Mouse (Mus musculus) layer of hippocampus, adult 18-20 months (tissue): ENCODE measurements around the gene Kdr. TPM values are rescaled to one million over a fixed set of nuclear protein-coding genes. Genes with fewer than 3 reads are reported as not detected.
A peak's percentile ranks its signal among the peaks of the same experiment; 100 is the strongest.

Experiments used
- DNase-seq, 2 experiments: peaks; one replicate each; pipeline ENCODE4 v3.0.0; 2022; ENCODE audit warnings: low spot score in 2 of 2
- long read RNA-seq: library from polyadenylated mRNA; stranded (forward); transcript quantifications from one replicate; pipeline ENCODE4 v2.0.0, GENCODE M21; 2021
- total RNA-seq, 2 experiments: library from RNA; stranded (reverse); gene quantifications; 2 replicates each; pipeline ENCODE4 v1.2.3; 2021

The Kdr gene
- 1 to 10 TPM; 4.4 to 6.4 TPM for total RNA-seq
- long read RNA-seq, full-length matches to known transcripts: 2 of 2 reads
- long read RNA-seq, partial matches to known transcripts: 0 of 2 reads
- long read RNA-seq, other reads (novel, unspliced or antisense): 0 of 2 reads

DNA sequence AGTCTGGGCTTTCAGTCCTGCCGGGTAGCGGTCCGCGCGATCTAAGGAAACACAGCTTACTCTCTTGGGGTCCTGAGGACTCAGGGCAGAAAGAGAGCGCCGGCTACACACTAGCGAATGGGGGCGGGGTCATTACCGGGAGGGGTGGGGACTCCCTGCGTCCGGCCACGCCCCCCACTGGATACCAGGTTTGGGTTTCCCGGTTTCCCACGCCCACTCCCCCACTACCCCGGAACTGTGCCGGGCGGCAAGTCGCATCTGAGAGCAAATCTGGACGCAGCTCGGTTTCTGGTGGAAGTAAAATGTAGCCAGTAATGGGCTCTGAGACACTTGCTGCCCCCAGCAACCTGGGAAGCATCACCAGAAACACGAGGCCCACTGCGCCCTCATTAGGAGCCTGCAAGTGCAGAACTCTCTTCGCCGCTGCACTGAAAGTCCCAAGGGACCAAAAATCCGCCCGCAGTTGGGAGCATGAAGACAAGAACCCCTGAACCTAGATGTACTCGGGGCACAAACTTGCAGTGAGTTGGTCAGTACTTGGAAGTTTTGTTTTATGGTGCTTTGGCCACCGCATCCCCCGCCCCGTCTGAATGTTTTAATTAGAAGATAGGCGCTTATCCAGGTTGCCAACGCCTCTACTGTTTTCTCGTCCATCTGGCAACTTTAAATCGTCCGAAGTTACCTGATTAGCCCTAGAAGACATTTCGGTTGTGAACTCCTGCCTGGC is at the start of gene Kdr:
TSS of gene Kdr (minus strand) at position 85 of the 727 bp plus-strand sequence.
- peak in 1 of 2 experiments; percentile 33 for DNase-seq

DNA sequence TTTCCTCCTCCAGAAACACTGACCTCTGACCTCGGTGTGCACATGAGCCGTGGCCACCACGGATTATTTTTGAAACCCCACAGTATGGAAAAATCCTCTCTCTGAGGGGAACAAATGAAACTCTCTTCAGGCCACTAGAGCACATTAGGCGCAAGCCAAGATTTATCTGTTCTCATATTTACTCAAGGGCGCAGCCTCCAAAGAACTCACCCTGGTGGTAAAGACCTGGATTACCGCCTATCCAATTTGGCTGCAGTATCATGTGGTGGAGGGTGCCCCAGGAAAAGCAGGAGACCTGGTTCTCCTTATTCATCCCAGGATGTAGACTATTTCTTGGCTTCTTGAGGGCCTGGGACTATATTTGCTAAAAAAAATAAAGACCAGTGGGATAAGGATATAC is 48.5 kb upstream of the Kdr start:
- DNase-seq: no peak

GRCm38 (mm10) chr5:76025996-76026665 is 47.9 kb upstream of the Kdr start:
- DNase-seq: peak in 1 of 2 experiments; percentile 25

- no peak for DNase-seq
Observed at GRCm38 (mm10) chr5:76023011-76023773, 44.9 kb upstream of the Kdr start.

GRCm38 (mm10) chr5:76022436-76022835 is 44.2 kb upstream of the Kdr start:
- DNase-seq: no peak

GRCm38 (mm10) chr5:76018321-76018720 is 40.1 kb upstream of the Kdr start:
- DNase-seq: no peak

- DNase-seq: no peak
Observed at GRCm38 (mm10) chr5:76016086-76016485, 37.8 kb upstream of the Kdr start.

DNA sequence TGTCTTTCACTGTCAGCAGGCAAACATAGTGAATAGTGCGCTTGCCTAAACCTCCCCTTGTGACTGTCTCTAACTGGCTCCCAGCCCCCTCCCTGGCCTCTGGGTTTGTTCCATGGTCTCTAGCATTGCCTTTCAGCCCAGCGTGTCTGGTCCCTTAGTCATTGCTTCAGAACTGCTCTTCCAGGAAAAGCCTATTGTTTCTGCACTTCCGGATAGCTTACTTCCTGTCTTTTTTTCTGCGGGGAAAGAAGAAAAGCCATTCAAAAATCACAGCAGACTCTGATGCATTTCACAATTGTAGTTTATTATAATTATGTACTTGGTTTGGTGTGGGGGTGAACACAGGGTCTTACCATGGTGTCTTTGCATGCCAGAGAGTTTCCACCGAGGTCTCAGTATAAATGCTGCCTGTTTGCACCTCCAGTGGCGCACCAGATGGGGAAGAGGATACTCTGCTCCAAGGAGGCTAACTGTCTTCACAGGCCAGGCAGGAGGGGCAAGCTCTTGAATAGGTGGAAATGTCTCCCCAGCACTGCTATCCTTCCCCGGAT is 35.7 kb upstream of the Kdr start:
- DNase-seq: no peak

DNA sequence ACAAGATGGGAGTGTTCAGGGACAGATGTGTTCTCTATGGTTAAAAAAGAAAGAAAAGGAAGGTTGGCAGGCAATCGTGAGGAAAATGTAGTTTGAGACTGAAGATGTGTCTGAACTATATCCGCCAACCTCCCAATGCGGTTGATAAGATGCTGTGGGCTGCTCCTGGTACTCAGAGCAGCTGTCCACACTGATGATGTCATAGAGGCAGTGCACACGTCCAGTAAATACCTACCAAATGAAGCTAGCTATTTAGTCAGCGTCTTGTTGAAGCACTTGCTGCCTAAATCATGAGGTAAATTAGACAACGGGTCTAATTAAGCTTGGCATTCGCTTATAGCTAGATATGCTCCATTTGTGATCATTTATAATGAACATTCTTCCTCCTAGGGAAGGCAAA is 28.1 kb upstream of the Kdr start:
- DNase-seq: no peak

GRCm38 (mm10) chr5:75990212-75990611 is 12.0 kb upstream of the Kdr start:
- DNase-seq: no peak

GRCm38 (mm10) chr5:75987530-75987929 is 9.3 kb upstream of the Kdr start:
- DNase-seq: no peak

DNA sequence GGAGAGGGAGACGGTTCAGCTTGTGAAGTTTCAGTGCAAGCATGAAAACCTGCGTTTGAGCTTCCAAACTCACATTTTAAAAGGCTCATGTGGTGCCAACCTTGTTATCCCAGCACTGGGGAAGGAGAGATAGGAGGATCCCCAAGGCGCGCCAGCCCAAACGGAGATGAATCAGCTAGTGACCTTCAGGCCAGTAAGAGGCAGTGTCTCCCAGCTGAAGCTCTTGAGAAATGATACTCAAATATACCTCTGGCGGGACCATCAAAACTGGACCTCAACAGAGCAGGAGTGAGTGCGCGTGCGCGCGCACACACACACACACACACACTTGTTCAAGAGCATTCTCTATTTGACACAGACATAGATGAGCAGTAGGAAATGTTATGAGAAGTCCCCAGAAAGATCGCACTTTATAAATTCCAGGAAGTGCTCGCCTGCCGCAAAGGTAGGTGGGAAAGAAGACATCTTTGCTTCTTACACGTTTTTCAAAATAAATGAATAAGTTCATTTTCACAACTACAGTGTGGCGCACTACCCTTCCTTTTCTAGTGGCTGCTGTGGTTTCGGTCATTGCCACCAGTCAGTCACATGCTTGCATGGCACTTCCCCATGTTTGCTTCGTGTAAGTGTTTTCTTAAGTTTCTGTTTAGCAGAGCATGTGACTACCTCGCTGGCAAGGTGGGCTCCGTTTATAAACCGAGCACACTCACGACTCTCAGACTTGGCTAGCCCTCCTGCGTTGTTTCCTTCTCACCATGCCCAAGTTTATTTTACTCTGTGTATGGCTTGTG is 2.5 kb upstream of the Kdr start:
- DNase-seq: no peak

DNA sequence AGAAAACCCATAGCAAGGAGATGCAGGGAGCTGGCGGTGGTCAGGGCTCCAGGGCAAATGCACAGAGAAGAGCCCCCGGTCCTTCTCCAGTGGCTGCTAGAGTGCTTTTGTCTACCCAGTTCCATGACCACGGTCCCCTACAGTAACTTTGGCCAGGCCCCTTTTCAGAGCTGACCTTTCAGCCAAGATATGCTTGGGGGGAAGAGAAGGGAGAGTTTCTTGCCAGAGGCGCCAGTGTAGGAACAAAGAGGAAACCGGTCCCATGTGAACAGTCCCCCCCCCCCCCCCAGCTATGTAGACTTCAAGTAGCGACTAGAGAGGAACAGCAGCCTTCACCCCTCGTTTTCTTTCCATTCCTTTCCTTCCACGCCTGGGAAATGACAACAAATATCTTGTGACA is 850 bp upstream of the Kdr start:
- DNase-seq: no peak

DNA sequence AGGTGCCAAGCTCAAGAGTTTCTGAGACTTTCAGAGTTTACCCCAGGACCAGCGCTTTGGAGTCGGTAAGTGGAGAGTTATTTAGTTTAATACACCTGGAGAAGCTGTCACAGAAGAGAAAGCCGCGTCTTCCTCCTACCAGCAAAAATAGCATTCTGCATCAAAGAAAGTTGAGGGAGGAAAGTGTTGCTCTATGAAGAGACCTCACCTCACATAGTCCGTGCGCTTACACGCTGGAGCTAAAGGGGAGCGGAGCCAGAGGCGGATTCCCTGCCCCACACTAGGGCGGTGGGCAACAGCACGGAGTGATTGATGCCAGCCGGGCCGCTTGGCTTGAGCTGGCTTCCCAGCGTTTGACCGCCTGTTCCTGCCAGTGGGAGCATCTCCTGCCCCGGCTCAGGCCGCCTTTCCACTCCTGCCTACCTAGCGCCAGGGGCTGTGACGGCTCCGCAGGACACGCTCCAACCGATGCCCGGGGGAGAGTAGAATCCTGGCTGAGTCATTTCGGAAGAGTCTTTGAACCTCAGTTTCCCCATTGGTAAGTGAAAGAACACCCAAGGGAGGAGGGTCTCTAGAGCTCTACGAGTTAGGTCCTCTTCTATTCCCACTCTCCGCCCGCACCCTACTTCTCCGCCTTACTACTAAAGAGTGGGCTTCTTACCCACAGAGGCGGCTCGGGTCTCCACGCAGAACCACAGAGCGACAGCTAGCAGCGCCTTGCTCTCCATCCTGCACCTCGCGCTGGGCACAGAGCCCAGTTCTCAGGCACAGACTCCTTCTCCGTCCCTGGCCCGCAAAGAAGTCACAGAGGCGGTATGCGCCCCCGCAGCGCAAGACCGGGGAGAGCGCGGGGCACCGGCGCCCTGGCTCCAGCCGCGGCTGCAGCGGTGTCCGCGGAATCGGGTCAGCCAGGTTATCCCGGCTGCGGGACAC is 551 bp downstream of the Kdr start:
- DNase-seq: no peak

DNA sequence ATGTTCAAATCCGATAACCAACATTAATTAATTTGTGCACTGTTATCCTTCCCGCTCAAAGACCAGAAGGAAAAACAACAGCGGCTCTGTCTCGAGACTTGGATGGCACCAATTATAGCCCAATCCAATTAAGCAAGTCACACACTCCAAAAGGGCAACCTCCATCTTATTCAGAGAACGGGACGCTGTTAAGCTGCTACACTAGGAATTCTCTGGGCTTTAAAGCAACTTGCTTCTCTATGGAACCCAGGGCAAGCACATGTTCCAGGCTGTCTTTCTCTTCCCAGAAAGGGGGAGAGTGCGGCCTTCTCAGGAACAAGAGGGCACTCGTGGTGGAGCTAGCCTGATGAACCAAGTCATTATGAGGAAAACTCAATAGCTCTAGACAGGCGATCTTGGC is 1.6 kb downstream of the Kdr start:
- DNase-seq: no peak

DNA sequence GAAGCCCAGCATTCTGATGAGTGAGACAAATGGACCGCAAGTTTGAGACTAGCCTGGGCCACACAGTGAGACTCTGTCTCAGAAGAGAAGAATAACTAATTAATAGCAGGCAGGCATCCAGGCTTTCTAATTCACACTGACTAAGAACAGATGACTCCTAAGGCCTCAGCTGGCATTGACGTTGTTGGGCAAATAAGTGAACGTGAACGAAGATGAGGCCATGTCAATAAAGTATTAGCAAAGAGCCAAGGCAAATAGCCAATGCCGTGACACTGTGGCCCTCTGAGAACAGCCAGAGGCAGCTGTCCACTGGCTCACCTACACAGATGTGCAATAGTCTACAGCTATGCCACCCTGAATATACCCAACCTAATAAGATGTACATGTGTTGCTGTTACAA is 2.9 kb downstream of the Kdr start:
- no peak for DNase-seq

- DNase-seq: no peak
Observed at GRCm38 (mm10) chr5:75974543-75975130, 3.6 kb downstream of the Kdr start.

DNA sequence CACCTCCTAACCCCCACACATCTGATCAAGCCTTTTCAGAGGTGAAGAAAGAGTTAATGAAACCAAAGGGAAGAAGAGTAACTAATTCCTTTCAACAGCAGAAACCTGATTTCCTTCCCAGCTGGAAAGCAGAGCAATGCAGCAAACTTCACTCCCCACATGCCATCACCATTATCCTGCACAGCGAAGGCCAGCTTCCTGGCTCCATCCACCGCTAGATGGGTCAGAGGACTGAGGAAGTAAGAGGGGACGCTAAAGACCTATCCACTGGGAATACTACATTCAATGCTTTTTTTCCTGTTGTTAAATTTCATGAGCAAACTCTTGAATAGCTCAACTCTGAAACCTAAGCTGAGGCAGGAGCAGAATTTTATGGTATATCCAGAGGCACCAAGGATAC is 8.4 kb downstream of the Kdr start:
- no peak for DNase-seq

DNA sequence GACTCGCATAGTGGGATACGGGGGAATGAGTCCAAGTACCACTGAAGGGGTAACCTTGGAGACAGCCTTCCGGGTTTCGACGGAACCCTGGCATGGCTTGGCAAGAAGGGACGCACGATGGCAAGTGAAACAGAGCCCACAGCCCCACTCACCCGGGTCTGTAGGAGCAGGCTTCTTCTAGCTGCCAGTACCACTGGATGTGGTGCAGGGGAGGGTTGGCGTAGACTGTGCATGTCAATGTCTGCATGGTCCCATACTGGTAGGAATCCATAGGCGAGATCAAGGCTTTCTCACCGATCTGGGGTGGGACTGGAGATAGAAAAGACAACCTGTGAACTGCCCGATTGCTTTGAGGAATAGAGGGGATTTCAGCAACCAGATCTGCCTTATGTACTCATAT is 15.7 kb downstream of the Kdr start:
- DNase-seq: no peak
